Mouse (Mus musculus) frontal cortex, postnatal 36 days (tissue): ENCODE data around the gene Bbs9.
A peak's percentile ranks its signal among the peaks of the same experiment; 100 is the strongest.
"Not testable (repeated sequence)": the region's sequence is repeated elsewhere in the genome, so short reads cannot be mapped to it uniquely, and the experiment has no call there.

ENCODE experiments used
- DNase-seq, 2 experiments: peaks; one replicate each; pipeline ENCODE4 v3.0.0; 2022; ENCODE audit warnings: low spot score in 2 of 2

The Bbs9 gene

GRCm38 (mm10) chr9:22475424-22475868 is at the start of gene Bbs9:
Gene Bbs9, plus strand, starts transcription at chr9:22475715.
- peak; percentile 95 to 97 for DNase-seq

- DNase-seq = no peak
Measured at GRCm38 (mm10) chr9:22428028-22428665, 47.4 kb upstream of the Bbs9 start.

DNA sequence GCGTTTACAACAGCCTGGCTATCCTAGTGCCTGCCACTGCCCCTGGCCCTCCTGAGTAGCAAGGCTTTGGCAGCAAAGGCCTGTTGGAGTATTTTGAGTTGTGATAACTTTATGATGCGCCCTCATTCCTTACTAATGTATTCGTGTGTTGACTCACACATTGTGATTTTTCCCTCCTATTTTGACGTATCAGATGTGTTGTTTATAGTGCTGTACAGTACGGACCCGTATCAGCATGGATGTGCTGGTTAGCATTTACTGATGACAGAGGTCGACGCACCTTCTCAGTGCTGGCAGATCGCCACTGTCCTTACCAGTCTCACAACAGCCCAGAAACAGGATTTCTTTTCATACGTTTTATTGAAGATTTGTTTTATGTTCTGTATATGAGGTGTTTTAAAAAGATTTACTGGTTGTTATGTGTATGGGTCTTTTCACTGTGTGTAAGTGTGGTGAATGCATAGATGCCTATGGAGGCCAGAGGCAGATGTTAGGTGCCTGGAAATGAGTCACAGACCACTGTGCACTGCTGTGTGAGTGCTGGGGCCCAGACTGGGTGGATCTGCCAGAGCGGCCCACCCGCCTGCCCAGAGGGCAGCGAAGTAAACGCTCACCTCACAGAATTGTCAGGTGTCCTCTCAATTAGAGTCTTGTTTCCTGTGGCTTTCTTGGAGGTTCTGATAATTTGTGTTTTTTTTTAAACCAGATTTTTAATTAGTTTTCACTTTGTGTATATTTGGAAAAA is 46.7 kb upstream of the Bbs9 start:
- DNase-seq = no peak

- no peak for DNase-seq
Measured at GRCm38 (mm10) chr9:22429533-22430241, 45.8 kb upstream of the Bbs9 start.

DNA sequence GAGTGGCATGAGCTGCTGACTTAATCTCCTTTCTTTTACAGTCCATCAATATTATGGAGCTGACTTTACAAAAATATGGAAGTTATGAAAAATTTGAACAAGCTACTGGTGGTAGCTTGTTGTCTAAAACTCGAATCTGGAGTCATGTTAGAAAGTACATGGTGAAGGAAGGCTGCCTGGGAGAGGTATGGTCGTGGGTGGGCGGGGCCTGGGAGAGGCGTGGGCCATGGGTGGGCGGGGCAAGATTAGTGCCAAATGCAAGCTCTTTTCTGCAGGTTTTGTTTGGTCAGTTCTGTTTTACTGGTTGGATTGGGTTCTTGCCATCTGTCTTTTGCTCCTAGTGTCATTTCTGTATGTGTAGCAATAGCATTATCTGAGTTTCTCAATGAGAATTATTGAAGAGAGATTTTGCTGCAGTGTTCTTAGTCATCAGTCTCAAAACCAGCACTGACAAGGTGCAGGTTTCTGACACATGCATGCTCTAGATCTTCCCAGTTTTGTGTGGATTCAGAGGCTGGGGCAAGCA is 45.1 kb upstream of the Bbs9 start:
- DNase-seq = no peak

DNA sequence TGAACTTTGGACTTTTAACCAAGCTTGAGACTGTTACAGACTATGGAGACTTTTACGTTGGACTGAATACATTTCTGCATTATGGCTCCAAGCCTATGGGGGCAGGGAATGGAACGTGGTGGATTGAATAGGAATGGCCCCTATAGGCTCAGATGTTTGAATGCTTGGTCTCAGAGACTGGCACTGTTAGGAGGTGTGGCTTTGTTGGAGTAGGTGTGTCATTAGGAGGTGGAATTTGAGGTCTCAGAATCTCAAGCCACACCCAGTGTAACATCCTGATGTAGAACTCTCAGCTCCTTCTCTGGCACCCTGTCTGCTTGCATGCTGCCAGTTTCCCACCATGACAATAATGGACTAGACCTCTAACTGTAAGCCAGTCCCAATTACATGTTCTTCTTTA is 42.3 kb upstream of the Bbs9 start:
- no peak for DNase-seq

DNA sequence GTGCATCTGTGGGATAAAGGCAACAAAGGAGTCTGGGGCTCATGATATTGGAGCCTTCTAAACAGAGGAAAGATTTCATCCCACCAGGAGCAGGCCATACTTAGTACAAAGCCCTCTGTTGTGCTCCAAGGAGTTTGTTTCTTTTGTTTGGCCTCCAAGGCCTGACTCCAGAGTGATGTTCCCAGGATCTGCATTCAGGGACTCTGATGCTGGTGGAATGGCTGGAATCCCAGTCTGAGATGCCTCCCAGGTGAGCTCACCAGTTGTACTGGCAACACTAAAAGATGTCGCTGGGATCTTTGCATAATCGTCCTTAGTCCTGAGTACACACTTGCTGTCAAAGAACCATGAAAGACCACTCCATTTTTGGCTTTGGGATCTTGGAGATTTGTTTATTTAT is 41.4 kb upstream of the Bbs9 start:
- no peak for DNase-seq

GRCm38 (mm10) chr9:22438826-22439225 is 36.7 kb upstream of the Bbs9 start:
- no peak for DNase-seq

DNA sequence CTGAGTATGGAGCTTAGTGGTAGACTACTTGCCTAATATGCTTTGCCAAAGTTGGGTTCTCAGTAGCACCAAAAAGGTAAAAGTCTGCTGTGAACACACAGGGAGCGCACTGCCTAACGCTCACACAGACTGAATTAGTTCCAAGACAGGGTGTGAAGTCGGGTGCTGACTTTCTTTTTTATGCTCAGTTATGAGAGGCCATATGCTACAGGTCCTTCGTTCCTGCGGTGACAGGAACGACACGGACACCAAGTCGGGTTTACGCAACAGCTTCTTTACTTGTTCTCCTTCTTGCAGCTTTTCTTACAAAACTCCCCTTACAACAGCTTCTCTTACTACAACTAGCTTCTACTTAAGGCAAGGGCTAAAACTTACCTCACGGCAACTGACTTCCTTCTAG is 32.4 kb upstream of the Bbs9 start:
- DNase-seq = no peak

DNA sequence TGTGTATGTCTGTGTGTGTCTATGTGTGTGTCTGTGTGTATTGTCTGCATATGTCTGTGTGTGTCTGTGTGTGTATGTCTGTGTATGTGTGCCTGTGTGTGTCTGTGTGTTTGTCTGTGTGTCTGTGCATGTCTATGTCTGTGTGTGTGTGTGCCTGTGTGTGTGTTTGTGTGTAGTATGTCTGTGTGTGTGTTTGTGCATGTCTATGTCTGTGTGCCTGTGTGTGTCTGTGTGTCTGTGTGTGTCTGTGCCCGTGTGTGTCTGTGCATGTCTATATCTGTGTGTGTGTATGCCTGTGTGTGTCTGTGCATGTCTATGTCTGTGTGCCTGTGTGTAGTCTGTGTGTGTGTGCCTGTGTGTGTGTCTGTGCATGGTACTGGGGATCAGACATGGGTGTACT is 30.4 kb upstream of the Bbs9 start:
- no peak for DNase-seq

DNA sequence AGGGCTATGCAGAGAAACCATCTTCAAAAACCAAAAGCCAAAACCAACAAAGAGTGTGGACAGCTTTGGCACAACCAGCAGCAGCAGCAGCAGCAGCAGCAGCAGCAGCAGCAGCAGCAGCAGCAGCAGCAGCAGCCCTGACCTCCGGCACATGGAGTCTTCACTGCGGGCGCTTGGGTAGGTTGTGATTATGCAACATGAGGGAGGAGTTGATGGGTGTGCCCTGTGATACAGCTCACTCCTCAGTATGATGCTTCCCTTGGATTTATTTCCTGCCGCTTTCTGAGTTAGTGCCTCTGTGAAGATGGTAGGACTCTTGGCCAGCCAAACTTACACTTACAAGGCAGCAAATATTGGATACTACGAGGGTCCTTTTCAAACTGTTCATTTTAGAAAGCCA is 28.3 kb upstream of the Bbs9 start:
- DNase-seq = no peak

GRCm38 (mm10) chr9:22448420-22448819 is 27.1 kb upstream of the Bbs9 start:
- DNase-seq = no peak

DNA sequence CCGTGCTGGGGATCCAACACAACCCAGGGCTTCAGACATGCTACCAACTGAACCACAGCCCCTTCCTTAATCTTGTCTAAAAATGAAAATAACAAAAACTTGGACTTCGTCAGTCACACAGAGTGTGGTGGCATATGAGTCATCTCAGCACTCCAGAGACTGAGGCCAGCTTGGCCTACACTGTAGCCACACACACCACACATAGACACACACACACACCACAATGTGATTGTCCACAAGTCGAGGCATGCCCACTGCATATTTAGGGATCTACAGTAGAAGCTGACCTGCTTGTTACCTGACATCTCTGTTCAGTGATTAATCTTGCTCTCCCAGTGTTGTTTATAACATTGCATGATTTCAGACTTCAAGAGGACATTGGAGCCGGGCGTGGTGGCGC is 26.3 kb upstream of the Bbs9 start:
- DNase-seq = no peak

DNA sequence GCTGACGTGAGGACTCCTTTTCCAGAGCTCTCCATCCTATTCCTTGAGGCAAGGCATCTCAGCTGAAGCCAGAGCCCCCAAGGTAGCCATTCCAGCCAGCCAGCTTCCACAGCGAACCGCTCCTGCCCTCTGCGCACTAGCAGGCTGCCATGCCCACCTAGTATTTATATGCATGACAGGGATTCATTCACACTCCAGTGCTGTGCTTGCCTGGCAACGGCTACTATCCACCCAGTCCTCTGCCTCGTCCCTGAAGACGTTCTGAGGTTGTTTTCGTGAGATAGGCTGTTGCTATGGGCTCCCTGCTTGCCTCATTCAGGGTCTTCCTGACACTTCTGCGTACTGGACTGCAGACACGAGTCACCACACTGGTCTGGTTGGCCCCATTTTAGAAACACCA is 22.8 kb upstream of the Bbs9 start:
- no peak for DNase-seq

GRCm38 (mm10) chr9:22453501-22453924 is 22.0 kb upstream of the Bbs9 start:
- DNase-seq = no peak

GRCm38 (mm10) chr9:22453990-22454389 is 21.5 kb upstream of the Bbs9 start, which contains the start of gene Gm17545:
Gene Gm17545, plus strand, starts transcription at chr9:22454290.
- DNase-seq = not testable (repeated sequence)

GRCm38 (mm10) chr9:22455041-22455440 is 20.5 kb upstream of the Bbs9 start:
- no peak for DNase-seq

GRCm38 (mm10) chr9:22457142-22457835 is 18.2 kb upstream of the Bbs9 start:
- no peak for DNase-seq

GRCm38 (mm10) chr9:22461946-22462345 is 13.6 kb upstream of the Bbs9 start:
- no peak for DNase-seq

- no peak for DNase-seq
Measured at GRCm38 (mm10) chr9:22466212-22466611, 9.3 kb upstream of the Bbs9 start.

DNA sequence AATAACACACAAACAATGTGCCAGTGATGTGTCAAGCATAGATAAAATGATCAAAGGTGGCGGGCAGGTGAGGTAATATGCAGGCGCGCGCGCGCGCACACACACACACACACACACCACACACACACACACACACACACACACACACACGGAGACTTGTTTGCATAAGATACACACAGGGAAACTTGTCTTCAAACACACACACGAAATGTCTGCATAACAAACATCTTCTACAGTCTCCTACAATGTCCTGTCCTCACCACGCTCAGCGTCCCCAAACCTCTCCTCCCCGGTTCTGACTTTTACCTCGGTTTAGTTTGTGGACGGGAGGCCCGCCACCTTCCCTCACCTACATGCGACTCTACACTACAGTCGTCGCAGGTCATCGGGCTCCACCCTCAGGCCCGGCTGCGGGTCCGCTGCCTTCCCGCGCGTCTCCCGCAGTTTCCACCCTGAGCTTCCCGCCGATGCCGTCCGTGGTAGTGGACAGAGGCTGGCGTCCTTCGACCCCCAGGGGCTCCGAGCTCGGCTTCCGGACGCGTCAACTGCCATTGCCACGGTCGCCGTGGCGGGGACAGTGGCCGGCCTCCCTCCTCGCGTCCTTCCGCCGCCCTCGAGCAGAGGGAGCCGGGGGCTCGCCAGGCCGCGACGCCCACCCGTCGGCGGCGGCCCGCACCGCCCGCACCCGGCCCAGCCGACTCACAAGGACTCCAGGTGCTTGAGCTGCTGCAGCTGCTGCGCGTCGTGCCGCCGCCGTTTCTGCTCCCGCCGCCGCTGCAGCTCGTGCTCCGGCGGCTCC is 7.9 kb upstream of the Bbs9 start:
- DNase-seq = peak in 1 of 2 experiments; percentile 51
